Mouse (Mus musculus): ENCODE measurements around the gene Sys1. TPM values are rescaled to one million over a fixed set of nuclear protein-coding genes. Genes with fewer than 3 reads are reported as not detected.

Sys1 gene
- polyA plus RNA-seq, 1 experiment = 33.3 TPM

DNA sequence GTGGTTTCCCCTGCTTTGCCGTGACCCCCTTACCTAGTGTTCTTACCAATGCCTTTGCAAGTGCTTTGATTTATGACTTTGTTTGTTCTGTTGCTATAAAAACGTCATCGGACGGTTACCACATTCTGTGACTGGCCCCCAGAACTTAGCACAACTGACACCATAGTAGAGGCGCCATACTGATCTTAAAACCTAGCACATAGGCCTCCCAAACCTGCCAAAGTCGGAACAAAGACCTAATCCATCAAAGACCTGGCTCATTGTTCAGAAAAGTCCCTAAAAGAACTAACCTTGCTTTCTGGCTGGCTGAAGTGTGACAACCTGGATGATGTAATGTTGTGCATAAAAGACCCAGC, 62.4 kb downstream of the Sys1 start:
- no peak overlapping the region for H3K27ac ChIP-seq (ENCODE audit: insufficient read depth, low read depth, low read length)
- TF ChIP-seq POLR2A (IDR thresholded peaks at IDR 0.05; ENCODE audit: borderline replicate concordance, low read depth, low read length) (no peak), CTCF (IDR thresholded peaks at IDR 0.05; ENCODE audit: low read depth, low read length) (no peak)
- no peak overlapping the region for H3K4me3 ChIP-seq (ENCODE audit: insufficient read depth, low read length)

DNA sequence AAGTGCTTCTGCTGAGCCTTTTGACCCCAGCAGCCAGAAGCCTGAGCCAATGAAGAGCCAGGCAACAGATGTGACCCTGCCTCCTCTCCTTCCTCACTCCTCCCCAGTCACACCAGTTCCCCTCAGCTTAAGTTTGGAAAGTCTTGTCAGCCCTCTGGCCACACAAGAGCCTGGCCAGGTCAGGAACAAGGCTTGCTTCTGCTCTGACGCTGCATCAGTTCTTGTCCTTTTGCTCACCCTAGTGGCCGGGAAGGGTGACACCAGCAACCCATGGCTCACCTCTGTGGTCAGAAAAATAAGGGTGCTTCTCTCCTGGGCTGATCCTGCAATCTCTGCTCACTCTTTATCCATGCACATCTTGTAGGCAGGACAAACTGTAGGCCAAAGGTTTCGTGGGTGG, 64.0 kb downstream of the Sys1 start:
- H3K4me3 ChIP-seq (ENCODE audit: insufficient read depth, low read length) = no peak overlapping the region
- H3K4me1 ChIP-seq (ENCODE audit: control insufficient read depth, insufficient read depth, low read length) = peaks cover 25% of the 10 kb centered on the region
- no peak overlapping the region for H3K27ac ChIP-seq (ENCODE audit: insufficient read depth, low read depth, low read length)
- no peak for TF ChIP-seq POLR2A (IDR thresholded peaks at IDR 0.05; ENCODE audit: borderline replicate concordance, low read depth, low read length)
- TF ChIP-seq CTCF (IDR thresholded peaks at IDR 0.05; ENCODE audit: low read depth, low read length) = peak; percentile 59

More for the DNA sequence above, 62.4 kb downstream of the Sys1 start:
- H3K4me1 ChIP-seq (ENCODE audit: control insufficient read depth, insufficient read depth, low read length) = peaks cover 23% of the 10 kb centered on the region

DNA sequence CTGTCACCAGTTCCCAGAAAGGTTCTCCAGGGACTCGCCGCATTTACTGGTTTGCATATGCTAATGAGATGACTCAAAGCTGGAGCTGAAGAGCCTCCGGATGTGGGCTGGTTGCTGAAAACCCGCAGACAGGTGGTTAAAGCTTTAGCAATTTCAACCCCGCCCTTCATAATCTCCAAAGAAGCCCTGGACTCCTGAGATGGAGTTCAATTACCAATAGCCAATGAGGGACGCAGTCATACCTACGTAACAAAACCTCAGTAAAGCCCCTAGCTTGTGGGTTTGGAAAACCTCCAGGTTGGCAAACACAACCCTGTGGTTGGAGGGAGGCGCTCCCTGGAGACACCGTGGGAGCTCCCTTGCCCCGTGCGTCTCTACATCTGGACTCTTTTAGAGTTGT, 65.1 kb downstream of the Sys1 start:
- TF ChIP-seq POLR2A (IDR thresholded peaks at IDR 0.05; ENCODE audit: borderline replicate concordance, low read depth, low read length) = no peak
- TF ChIP-seq CTCF (IDR thresholded peaks at IDR 0.05; ENCODE audit: low read depth, low read length) = no peak
- peaks cover 25% of the 10 kb centered on the region for H3K4me1 ChIP-seq (ENCODE audit: control insufficient read depth, insufficient read depth, low read length)
- no peak overlapping the region for H3K27ac ChIP-seq (ENCODE audit: insufficient read depth, low read depth, low read length)
- peak overlapping the region; percentile 14 for H3K4me3 ChIP-seq (ENCODE audit: insufficient read depth, low read length)

DNA sequence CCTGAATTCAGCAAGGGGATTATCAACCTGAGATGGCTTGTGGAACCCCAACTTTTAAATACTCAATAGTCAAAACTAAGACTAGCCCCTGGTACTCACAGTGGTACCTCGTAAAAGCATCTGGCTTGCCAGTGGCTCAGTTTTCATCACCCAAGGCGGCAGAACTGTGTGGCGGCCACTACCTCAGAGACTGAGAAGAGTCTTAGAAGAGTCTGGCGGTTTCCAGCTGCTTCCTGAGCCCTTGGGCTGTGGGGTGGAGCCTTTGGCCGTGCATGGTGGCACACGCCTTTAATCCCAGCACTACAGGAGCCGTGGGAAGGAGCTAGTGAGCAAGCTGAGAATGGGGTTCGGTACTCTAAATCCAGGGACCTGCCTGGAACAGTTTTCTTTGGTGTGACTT, 65.5 kb downstream of the Sys1 start:
- H3K27ac ChIP-seq (ENCODE audit: insufficient read depth, low read depth, low read length) = no peak overlapping the region

GRCm38 (mm10) chr2:164523301-164523773, 66.6 kb downstream of the Sys1 start:
- Histone ChIP-seq H3K4me3 (ENCODE audit: insufficient read depth, low read length) (no peak overlapping the region), H3K4me1 (ENCODE audit: control insufficient read depth, insufficient read depth, low read length) (peaks cover 25% of the 10 kb centered on the region), H3K27ac (ENCODE audit: insufficient read depth, low read depth, low read length) (no peak overlapping the region)
- TF ChIP-seq POLR2A (IDR thresholded peaks at IDR 0.05; ENCODE audit: borderline replicate concordance, low read depth, low read length) (no peak), CTCF (IDR thresholded peaks at IDR 0.05; ENCODE audit: low read depth, low read length) (no peak)

More for the DNA sequence above, 65.5 kb downstream of the Sys1 start:
- H3K4me1 ChIP-seq (ENCODE audit: control insufficient read depth, insufficient read depth, low read length) = peaks cover 25% of the 10 kb centered on the region
- TF ChIP-seq CTCF (IDR thresholded peaks at IDR 0.05; ENCODE audit: low read depth, low read length) = no peak
- no peak for TF ChIP-seq POLR2A (IDR thresholded peaks at IDR 0.05; ENCODE audit: borderline replicate concordance, low read depth, low read length)
- peak overlapping the region; percentile 14 for H3K4me3 ChIP-seq (ENCODE audit: insufficient read depth, low read length)

DNA sequence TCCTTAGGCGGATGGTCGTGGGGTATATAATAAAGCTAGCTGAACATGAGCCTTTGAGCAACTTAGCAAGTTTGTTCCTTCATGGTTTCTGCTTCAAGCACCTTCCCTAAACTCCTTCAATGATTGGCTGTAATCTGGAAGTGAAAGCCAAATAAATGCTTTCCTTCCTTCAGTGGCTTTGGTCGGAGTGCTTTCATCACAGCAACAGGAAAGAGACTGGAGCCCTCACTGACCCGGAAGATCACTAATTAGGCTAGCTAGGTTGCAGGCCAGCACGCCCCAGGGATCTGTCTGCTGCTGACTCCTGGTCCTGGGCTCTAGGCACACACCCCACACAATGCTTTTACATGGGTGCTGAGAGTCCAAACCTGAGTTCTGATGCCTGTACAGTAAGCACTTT, 71.8 kb downstream of the Sys1 start:
- peaks cover 9% of the 10 kb centered on the region; the same call in 1 of the 2 replicates for H3K4me1 ChIP-seq (ENCODE audit: control insufficient read depth, insufficient read depth, low read length)
- TF ChIP-seq CTCF (IDR thresholded peaks at IDR 0.05; ENCODE audit: low read depth, low read length) (no peak), POLR2A (IDR thresholded peaks at IDR 0.05; ENCODE audit: borderline replicate concordance, low read depth, low read length) (no peak)
- H3K27ac ChIP-seq (ENCODE audit: insufficient read depth, low read depth, low read length) = no peak overlapping the region
- no peak overlapping the region for H3K4me3 ChIP-seq (ENCODE audit: insufficient read depth, low read length)

Other genes with a start within 250 kb of the Sys1 start
- gene Wfdc15b, start 235.3 kb upstream of the Sys1 start, polyA plus RNA-seq (2012; ENCODE audit: insufficient read depth, insufficient read length, missing spikeins) = not detected in 2 replicates
- not detected in 2 replicates for gene Svs2, start 218.5 kb upstream of the Sys1 start, polyA plus RNA-seq (2012; ENCODE audit: insufficient read depth, insufficient read length, missing spikeins)
- gene Svs3b, start 200.3 kb upstream of the Sys1 start, polyA plus RNA-seq (2012; ENCODE audit: insufficient read depth, insufficient read length, missing spikeins) = not detected in 2 replicates
- gene Svs4, start 178.5 kb upstream of the Sys1 start, polyA plus RNA-seq (2012; ENCODE audit: insufficient read depth, insufficient read length, missing spikeins) = not detected in 2 replicates
- gene Svs3a, start 167.7 kb upstream of the Sys1 start, polyA plus RNA-seq (2012; ENCODE audit: insufficient read depth, insufficient read length, missing spikeins) = not detected in 2 replicates
- not detected in 2 replicates for gene Svs6, start 140.2 kb upstream of the Sys1 start, polyA plus RNA-seq (2012; ENCODE audit: insufficient read depth, insufficient read length, missing spikeins)
- gene Svs5, start 124.2 kb upstream of the Sys1 start, polyA plus RNA-seq (2012; ENCODE audit: insufficient read depth, insufficient read length, missing spikeins) = not detected in 2 replicates
- 2.1 and 2.3 TPM in 2 replicates for gene Slpi, start 67.9 kb upstream of the Sys1 start, polyA plus RNA-seq (2012; ENCODE audit: insufficient read depth, insufficient read length, missing spikeins)
- gene Rbpjl, start 53.8 kb upstream of the Sys1 start, polyA plus RNA-seq (2012; ENCODE audit: insufficient read depth, insufficient read length, missing spikeins) = not detected in 2 replicates
- gene Matn4, start 51.8 kb upstream of the Sys1 start, polyA plus RNA-seq (2012; ENCODE audit: insufficient read depth, insufficient read length, missing spikeins) = not detected in 2 replicates
- gene Sdc4, start 13.1 kb upstream of the Sys1 start, polyA plus RNA-seq (2012; ENCODE audit: insufficient read depth, insufficient read length, missing spikeins) = 125 and 132 TPM in 2 replicates
- gene Gm20458, start 4.0 kb downstream of the Sys1 start, polyA plus RNA-seq (2012; ENCODE audit: insufficient read depth, insufficient read length, missing spikeins) = not detected in 2 replicates
- not detected in 2 replicates for gene Trp53tg5, start 16.8 kb downstream of the Sys1 start, polyA plus RNA-seq (2012; ENCODE audit: insufficient read depth, insufficient read length, missing spikeins)
- gene Dbndd2, start 29.1 kb downstream of the Sys1 start, polyA plus RNA-seq (2012; ENCODE audit: insufficient read depth, insufficient read length, missing spikeins) = 67.6 and 75.8 TPM in 2 replicates
- 58.5 and 80.9 TPM in 2 replicates for gene Pigt, start 40.6 kb downstream of the Sys1 start, polyA plus RNA-seq (2012; ENCODE audit: insufficient read depth, insufficient read length, missing spikeins)
- gene Wfdc2, start 105.4 kb downstream of the Sys1 start, polyA plus RNA-seq (2012; ENCODE audit: insufficient read depth, insufficient read length, missing spikeins) = not detected in 2 replicates
- not detected in 2 replicates for gene Spint3, start 116.5 kb downstream of the Sys1 start, polyA plus RNA-seq (2012; ENCODE audit: insufficient read depth, insufficient read length, missing spikeins)
- gene Wfdc6a, start 128.5 kb downstream of the Sys1 start, polyA plus RNA-seq (2012; ENCODE audit: insufficient read depth, insufficient read length, missing spikeins) = not detected in 2 replicates
- not detected in 2 replicates for gene Eppin, start 136.6 kb downstream of the Sys1 start, polyA plus RNA-seq (2012; ENCODE audit: insufficient read depth, insufficient read length, missing spikeins)
- gene Wfdc6b, start 156.6 kb downstream of the Sys1 start, polyA plus RNA-seq (2012; ENCODE audit: insufficient read depth, insufficient read length, missing spikeins) = not detected in 2 replicates
- not detected in 2 replicates for gene Wfdc8, start 156.7 kb downstream of the Sys1 start, polyA plus RNA-seq (2012; ENCODE audit: insufficient read depth, insufficient read length, missing spikeins)
- not detected in 2 replicates for gene Wfdc16, start 181.8 kb downstream of the Sys1 start, polyA plus RNA-seq (2012; ENCODE audit: insufficient read depth, insufficient read length, missing spikeins)
- gene Wfdc10, start 199.1 kb downstream of the Sys1 start, polyA plus RNA-seq (2012; ENCODE audit: insufficient read depth, insufficient read length, missing spikeins) = not detected in 2 replicates
- not detected in 2 replicates for gene Wfdc9, start 199.6 kb downstream of the Sys1 start, polyA plus RNA-seq (2012; ENCODE audit: insufficient read depth, insufficient read length, missing spikeins)
- not detected in 2 replicates for gene Wfdc11, start 217.1 kb downstream of the Sys1 start, polyA plus RNA-seq (2012; ENCODE audit: insufficient read depth, insufficient read length, missing spikeins)
- gene Wfdc13, start 228.1 kb downstream of the Sys1 start, polyA plus RNA-seq (2012; ENCODE audit: insufficient read depth, insufficient read length, missing spikeins) = not detected in 2 replicates
- gene Spint4, start 241.5 kb downstream of the Sys1 start, polyA plus RNA-seq (2012; ENCODE audit: insufficient read depth, insufficient read length, missing spikeins) = not detected in 2 replicates

Measured in bone marrow macrophage, adult 2 months (primary cell).